ENCODE assay signal across 7 mouse cellular contexts in the genomic region with DNA sequence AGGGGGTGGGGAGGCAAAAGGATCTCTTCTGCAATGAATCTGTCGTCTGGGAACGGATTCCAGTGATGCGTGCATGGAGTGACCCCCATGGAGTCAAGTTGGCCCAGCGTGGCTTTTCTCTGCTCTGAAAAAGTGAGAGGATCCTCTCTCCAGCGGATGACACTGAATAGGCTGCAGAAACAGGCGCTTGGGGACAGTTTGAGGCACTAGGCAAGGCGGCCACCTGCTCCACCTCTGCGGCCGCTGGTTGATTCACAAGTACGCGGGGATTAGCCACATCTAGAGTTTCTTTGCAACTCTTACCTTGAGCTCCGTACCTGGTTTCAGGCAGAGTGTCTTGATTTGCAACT.
DNase-seq lines count a peak whose midpoint lies in the region; ATAC-seq lines count a peak whose summit lies in the region.

No protein-coding gene starts in this region.

- H3K4me2 ChIP-seq in lung, embryonic 16.5 days (ENCODE audit: low read depth, low read length), result peak overlapping the region; percentile 54
- peak overlapping the region; percentile 76 for H3K4me2 ChIP-seq in forebrain, embryonic 14.5 days (ENCODE audit: low read length)
- peak overlapping the region; percentile 53 for H3K4me2 ChIP-seq in limb, embryonic 11.5 days (ENCODE audit: low read depth, severe bottlenecking)
- peak overlapping the region; percentile 67 for H3K4me2 ChIP-seq in neural tube, embryonic 15.5 days

- ATAC-seq in lung, embryonic 16.5 days (ENCODE audit: low read depth), result no peak; the same call in 1 of the 2 replicates
- no peak; the same call in 1 of the 2 replicates for ATAC-seq in forebrain, embryonic 14.5 days
- no peak for ATAC-seq in limb, embryonic 11.5 days (ENCODE audit: insufficient number of reproducible peaks, low FRiP score, low TSS enrichment, low read depth)
- no peak; the same call in 1 of the 2 replicates for ATAC-seq in neural tube, embryonic 15.5 days (ENCODE audit: low FRiP score)

- no peaks in the 10 kb centered on the region for H3K36me3 ChIP-seq in lung, embryonic 16.5 days (ENCODE audit: control insufficient read depth, insufficient read depth, low read length)
- H3K36me3 ChIP-seq in forebrain, embryonic 14.5 days (ENCODE audit: control insufficient read depth, insufficient read depth, low read length), result no peaks in the 10 kb centered on the region
- no peaks in the 10 kb centered on the region for H3K36me3 ChIP-seq in limb, embryonic 11.5 days (ENCODE audit: control insufficient read depth, insufficient read depth, low read length)
- H3K36me3 ChIP-seq in neural tube, embryonic 15.5 days, result no peaks in the 10 kb centered on the region

- no peak overlapping the region for H3K27ac ChIP-seq in lung, embryonic 16.5 days (ENCODE audit: low read length)
- peak overlapping the region; percentile 67; the same call in 1 of the 2 replicates for H3K27ac ChIP-seq in forebrain, embryonic 14.5 days (ENCODE audit: low read depth, low read length)
- H3K27ac ChIP-seq in limb, embryonic 11.5 days (replicated peaks; ENCODE audit: low read depth, low read length), result no peak overlapping the region
- peak overlapping the region; percentile 64 for H3K27ac ChIP-seq in neural tube, embryonic 15.5 days (replicated peaks)

- H3K27me3 ChIP-seq in lung, embryonic 16.5 days (ENCODE audit: control insufficient read depth, insufficient read depth, low read depth, low read length), result no peaks in the 10 kb centered on the region
- H3K27me3 ChIP-seq in forebrain, embryonic 14.5 days (replicated peaks; ENCODE audit: control insufficient read depth, insufficient read depth, low read length), result no peaks in the 10 kb centered on the region
- 0 out of 2 replicates have a peak, but pooled peaks cover 2% of the 10 kb centered on the region for H3K27me3 ChIP-seq in limb, embryonic 11.5 days (ENCODE audit: control insufficient read depth, insufficient read depth, low read length)
- no peaks in the 10 kb centered on the region for H3K27me3 ChIP-seq in neural tube, embryonic 15.5 days (replicated peaks)

- intact Hi-C loops in left cerebral cortex, postnatal 36 days (cut with DNase I), result loop anchor here (5.0 kb wide), 2 partner anchors 79 to 194 kb away; no protein-coding TSS in a partner anchor

- H3K4me1 ChIP-seq in lung, embryonic 16.5 days (replicated peaks; ENCODE audit: control insufficient read depth, insufficient read depth, low read length), result peaks cover 7% of the 10 kb centered on the region
- peaks cover 15% of the 10 kb centered on the region for H3K4me1 ChIP-seq in forebrain, embryonic 14.5 days (ENCODE audit: control insufficient read depth, insufficient read depth, low read length)
- H3K4me1 ChIP-seq in limb, embryonic 11.5 days (ENCODE audit: control insufficient read depth, insufficient read depth, low read length), result peaks cover 4% of the 10 kb centered on the region
- H3K4me1 ChIP-seq in neural tube, embryonic 15.5 days, result peaks cover 24% of the 10 kb centered on the region

- H3K9ac ChIP-seq in lung, embryonic 16.5 days (ENCODE audit: low read length), result peak overlapping the region; percentile 63
- H3K9ac ChIP-seq in forebrain, embryonic 14.5 days (ENCODE audit: low read length), result peak overlapping the region; percentile 69
- H3K9ac ChIP-seq in limb, embryonic 11.5 days (ENCODE audit: low read length), result no peak overlapping the region
- peak overlapping the region; percentile 43 for H3K9ac ChIP-seq in neural tube, embryonic 15.5 days (replicated peaks)

- 11% methylated on average over 12 of the region's 12 CpGs for WGBS in lung, embryonic 16.5 days
- 2% methylated on average over 12 of the region's 12 CpGs for WGBS in forebrain, embryonic 14.5 days
- WGBS in limb, embryonic 11.5 days, result 4% methylated on average over 12 of the region's 12 CpGs
- WGBS in neural tube, embryonic 15.5 days, result under 1% methylated on average over 12 of the region's 12 CpGs

- H3K9me3 ChIP-seq in lung, embryonic 16.5 days (ENCODE audit: control insufficient read depth, low read length), result no peaks in the 10 kb centered on the region
- H3K9me3 ChIP-seq in forebrain, embryonic 14.5 days (replicated peaks; ENCODE audit: control insufficient read depth, low read length), result no peaks in the 10 kb centered on the region
- H3K9me3 ChIP-seq in limb, embryonic 11.5 days (ENCODE audit: control insufficient read depth, low read length), result no peaks in the 10 kb centered on the region
- H3K9me3 ChIP-seq in neural tube, embryonic 15.5 days (replicated peaks), result no peaks in the 10 kb centered on the region

- H3K4me3 ChIP-seq in lung, embryonic 16.5 days (ENCODE audit: low read length), result peak overlapping the region; percentile 45
- peak overlapping the region; percentile 40 for H3K4me3 ChIP-seq in forebrain, embryonic 14.5 days (ENCODE audit: low read depth, low read length)
- peak overlapping the region; percentile 15 for H3K4me3 ChIP-seq in limb, embryonic 11.5 days (ENCODE audit: low read depth, low read length)
- H3K4me3 ChIP-seq in neural tube, embryonic 15.5 days (replicated peaks), result peak overlapping the region; percentile 38

- no peak for DNase-seq in lung, postnatal 36 days
- no peak for DNase-seq in forebrain, embryonic 14.5 days (ENCODE audit: low spot score)
- DNase-seq in limb, embryonic 11.5 days (ENCODE audit: low spot score), result no peak
- no peak for DNase-seq in natural killer cell, adult 2 months (ENCODE audit: low spot score in 2 of 2)
- DNase-seq in left cerebral cortex, postnatal 36 days (ENCODE audit: low spot score in 2 of 2), result no peak

Comparison
In these comparisons a context has a peak if more than half of its experiments do, and no peak if none do; other contexts are left out.
1. H3K27ac ChIP-seq: peak in forebrain, embryonic 14.5 days (single experiment) and neural tube, embryonic 15.5 days (single experiment); none in lung, embryonic 16.5 days (single experiment) and limb, embryonic 11.5 days (single experiment).
2. Peak in every context shown above with its lines, with median percentiles within 50 percentile points of each other: H3K4me2 ChIP-seq and H3K4me3 ChIP-seq.